Mouse (Mus musculus): ENCODE measurements at regions not wholly inside any gene's neighbourhood (a gene's known extent, or its start where the extent isn't known, plus 50 kb on each side); places are given as distances from the start of the nearest gene placed in this dataset.
A peak's percentile ranks its signal among the peaks of the same experiment; 100 is the strongest.

- DNase-seq (ENCODE audit: low spot score): no peak
These were observed 116.0 kb upstream of the Smad1 start for GRCm38 (mm10) chr8:79515282-79515783.

GRCm38 (mm10) chr8:79514655-79515278 lies 115.4 kb upstream of the Smad1 start:
- no peak for DNase-seq (ENCODE audit: low spot score)

GRCm38 (mm10) chr8:79508597-79508996 lies 109.3 kb upstream of the Smad1 start:
- DNase-seq (ENCODE audit: low spot score): no peak

- no peak for DNase-seq (ENCODE audit: low spot score)
These were observed 106.1 kb upstream of the Smad1 start for GRCm38 (mm10) chr8:79505381-79505780.

- no peak for DNase-seq (ENCODE audit: low spot score)
These were observed 104.6 kb upstream of the Smad1 start for GRCm38 (mm10) chr8:79503906-79504305.

- DNase-seq (ENCODE audit: low spot score): peak; percentile 9
These were observed 102.7 kb upstream of the Smad1 start for GRCm38 (mm10) chr8:79502062-79502461.

GRCm38 (mm10) chr8:79501238-79501637 lies 101.9 kb upstream of the Smad1 start:
- DNase-seq (ENCODE audit: low spot score): no peak

- no peak for DNase-seq (ENCODE audit: low spot score)
These were observed 99.9 kb upstream of the Smad1 start for GRCm38 (mm10) chr8:79499258-79499657.

GRCm38 (mm10) chr8:79498611-79499010 lies 99.3 kb upstream of the Smad1 start:
- no peak for DNase-seq (ENCODE audit: low spot score)

GRCm38 (mm10) chr8:79491156-79491698 lies 91.9 kb upstream of the Smad1 start:
- no peak for DNase-seq (ENCODE audit: low spot score)

GRCm38 (mm10) chr8:79490739-79491138 lies 91.4 kb upstream of the Smad1 start:
- no peak for DNase-seq (ENCODE audit: low spot score)

GRCm38 (mm10) chr8:79488861-79489260 lies 89.5 kb upstream of the Smad1 start:
- DNase-seq (ENCODE audit: low spot score): no peak

- no peak for DNase-seq (ENCODE audit: low spot score)
These were observed 88.3 kb upstream of the Smad1 start for GRCm38 (mm10) chr8:79487597-79487996.

GRCm38 (mm10) chr8:79479326-79479725 lies 80.0 kb upstream of the Smad1 start:
- DNase-seq (ENCODE audit: low spot score): no peak

GRCm38 (mm10) chr8:79476012-79476411 lies 76.7 kb upstream of the Smad1 start:
- no peak for DNase-seq (ENCODE audit: low spot score)

GRCm38 (mm10) chr8:79474679-79475078 lies 75.4 kb upstream of the Smad1 start:
- no peak for DNase-seq (ENCODE audit: low spot score)

- no peak for DNase-seq (ENCODE audit: low spot score)
These were observed 52.8 kb upstream of the Smad1 start for GRCm38 (mm10) chr8:79452101-79452500.

GRCm38 (mm10) chr8:79449453-79449852 lies 50.1 kb upstream of the Smad1 start:
- DNase-seq (ENCODE audit: low spot score): no peak

Data from ovary, adult 18-20 months (tissue).